Mouse (Mus musculus) retina, postnatal 1 day (tissue): ENCODE results near the gene Spsb1.
A peak's percentile ranks its signal among the peaks of the same experiment; 100 is the strongest.

Experiments
- DNase-seq: peaks from one replicate; pipeline ENCODE4 v3.0.0-alpha.2; 2012

Gene Spsb1

DNA sequence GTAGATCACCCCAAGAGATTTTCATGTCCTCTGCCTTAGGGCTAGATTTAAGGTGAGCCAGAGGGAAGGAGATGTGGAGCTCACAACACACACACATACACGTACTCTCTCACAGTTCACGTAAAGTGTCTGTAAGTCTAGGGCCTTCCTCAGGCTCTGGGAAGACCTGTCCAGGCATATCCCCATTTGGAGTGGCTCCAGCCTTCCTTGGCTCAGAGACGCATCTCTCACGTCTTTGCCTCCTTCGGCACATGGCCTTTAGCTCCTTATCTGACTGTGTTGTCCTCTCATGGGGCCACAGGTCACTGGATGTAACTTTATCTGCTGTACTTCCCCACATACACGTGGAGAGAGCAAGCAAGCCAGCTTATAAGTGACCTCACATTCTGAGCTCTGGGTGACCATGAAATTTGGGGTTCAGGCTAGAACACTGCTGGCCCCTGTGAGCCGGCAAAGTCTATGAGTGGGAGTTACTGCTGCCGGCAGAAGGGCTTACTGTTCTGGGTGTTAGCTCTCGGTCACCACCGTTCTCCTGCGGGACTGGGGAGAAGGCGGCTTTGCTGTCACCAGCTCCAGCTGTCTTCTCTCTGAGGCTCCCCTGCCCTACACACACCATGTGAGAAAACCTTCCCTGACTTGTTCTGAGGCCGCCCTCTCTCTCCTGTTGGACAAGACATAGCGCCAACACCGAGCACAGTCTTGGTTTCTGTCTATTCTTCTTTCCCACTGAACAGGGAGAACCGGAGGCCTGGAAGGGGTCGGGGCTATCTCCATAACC, 72.5 kb downstream of the Spsb1 start:
- DNase-seq: no peak

DNA sequence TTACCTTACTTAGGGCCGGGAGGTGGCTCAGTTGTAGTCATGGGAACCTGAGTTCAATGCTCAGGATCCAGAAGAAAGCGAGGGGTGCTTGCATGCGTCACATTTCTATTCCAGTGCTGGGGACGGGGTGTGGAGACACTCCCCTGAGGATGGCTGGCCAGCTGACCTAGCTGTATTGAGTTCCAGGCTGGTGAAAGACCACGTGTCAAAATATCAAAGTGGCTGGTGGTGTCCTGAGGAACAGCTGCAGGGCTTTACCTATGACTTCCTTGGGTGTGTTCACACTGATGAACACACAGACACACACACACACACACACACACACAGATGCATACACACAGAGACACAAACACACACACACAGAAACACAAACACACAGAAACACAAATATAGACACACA, 73.9 kb downstream of the Spsb1 start:
- no peak for DNase-seq

DNA sequence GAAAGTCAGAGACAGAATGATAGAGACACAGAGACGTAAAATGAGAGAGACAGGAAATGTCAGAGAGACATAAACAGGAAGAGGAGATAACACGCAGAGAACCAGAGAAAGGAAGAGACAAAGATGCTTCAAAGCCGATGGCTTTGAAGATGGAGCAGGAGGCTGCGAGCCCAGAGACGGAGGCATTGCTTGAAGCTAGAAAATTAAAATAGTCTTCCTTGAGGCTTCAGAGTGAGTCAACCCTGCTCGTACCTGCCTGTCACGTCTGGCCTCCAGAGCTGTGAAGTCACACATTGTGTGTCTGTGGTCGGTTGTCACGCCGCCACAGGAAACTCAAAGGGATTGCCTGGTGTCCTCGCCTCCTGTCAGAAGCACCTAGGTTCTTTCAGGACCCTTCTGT, 74.9 kb downstream of the Spsb1 start:
- DNase-seq: no peak

DNA sequence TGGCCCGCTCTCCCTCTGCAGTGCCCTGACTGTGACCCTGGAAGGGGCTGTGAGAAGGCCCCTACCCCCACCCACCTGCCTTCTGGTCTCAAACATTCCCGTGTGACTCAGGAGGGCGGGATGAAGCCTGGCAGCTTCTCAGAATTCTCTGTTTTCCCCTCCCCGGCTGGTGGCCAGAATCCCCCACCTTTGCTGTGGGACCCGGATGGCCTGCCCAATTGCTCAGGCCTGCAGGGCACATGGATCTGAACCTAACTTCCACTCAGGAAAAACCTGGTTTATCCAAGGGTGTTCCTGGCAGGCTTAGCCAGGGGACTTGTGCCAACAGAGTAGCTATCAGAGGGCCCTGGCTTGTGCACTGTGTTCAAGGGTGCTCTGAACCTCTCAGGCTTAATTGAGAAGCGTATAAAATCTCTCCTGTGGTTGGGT, 76.8 kb downstream of the Spsb1 start:
- no peak for DNase-seq

DNA sequence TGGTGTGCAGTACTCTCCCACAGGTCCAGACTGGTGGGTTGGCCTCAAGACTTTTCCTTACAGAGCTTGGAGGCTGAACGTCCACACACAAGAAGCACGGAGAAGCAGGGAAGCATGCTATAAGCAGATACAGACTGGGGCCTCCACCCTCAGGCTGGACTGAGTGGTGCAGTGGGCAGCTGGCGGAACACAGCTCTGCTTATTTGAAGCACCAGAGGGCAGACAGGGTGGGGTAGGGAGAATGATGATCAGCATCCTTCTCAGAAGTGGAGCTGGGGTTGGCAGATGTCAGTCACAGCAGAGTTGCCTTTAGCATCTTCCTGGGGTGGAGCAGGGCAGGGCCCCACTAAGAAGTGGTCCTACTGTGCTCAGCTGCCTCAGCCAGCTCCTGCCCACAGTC, 77.6 kb downstream of the Spsb1 start:
- peak; percentile 70 for DNase-seq

DNA sequence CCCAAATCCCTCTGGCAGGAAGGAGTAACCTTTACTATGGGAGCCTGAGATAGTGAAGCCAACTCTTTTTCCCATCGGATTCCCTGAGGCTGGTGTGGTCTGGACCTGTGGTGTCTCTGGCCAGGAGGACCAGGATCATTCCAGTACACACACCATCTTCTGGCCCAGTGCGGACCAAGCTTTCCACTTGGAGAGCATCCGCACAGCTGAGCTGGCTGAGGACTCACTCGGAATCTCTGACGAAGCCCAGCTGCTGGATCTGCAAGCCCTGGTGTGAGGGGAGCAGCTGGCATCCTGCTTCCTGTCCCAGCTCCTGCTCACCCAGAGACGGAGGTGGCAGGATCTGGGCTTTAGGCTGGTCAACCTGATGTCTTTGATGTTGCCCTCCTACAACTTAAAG, 78.1 kb downstream of the Spsb1 start:
- peak; percentile 40 for DNase-seq

DNA sequence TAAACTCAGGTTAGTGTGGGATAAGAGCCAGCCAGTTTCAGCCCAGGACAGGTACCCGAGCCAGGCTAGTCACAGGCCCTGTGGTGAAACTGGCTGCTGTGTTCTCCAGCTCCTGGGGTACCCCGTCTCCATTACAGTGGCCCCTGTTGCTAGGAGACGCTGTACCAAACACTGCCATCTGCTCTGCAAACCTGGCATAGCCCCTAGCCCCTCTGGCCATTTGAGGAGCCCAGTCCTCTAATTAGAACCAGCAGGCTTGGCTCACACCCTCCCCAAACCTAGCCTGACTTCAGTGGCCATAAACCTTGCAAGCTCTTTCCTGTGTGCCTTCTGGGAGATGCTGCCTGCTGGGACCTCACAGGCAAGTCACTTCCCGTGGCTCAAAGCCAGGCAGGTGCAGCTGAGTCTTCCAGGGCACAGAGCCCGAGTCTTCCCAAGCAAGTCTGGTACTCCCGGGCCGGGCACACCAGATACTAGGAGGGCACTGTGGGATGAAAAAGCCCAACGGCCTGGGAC, 78.8 kb downstream of the Spsb1 start:
- DNase-seq: peak; percentile 76

DNA sequence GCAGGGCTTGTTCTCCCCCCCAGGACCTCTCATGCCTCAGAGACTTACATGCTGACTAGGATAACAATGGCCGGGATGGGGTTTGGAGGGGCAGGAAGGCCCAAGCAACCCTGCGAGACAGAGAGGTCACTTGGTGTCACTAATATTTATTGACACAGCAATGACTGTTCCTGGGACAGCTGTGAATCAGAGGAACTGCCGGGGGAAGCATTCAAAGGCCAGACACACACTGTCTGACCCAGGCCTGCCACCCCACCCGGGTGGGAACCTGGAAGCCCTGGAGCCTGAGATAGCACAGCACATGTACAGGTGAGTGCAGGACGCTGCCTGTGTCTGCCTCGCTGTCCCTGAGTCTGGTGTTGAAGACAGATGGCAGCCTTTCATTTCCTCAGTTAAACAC, 79.5 kb downstream of the Spsb1 start:
- DNase-seq: peak; percentile 48

DNA sequence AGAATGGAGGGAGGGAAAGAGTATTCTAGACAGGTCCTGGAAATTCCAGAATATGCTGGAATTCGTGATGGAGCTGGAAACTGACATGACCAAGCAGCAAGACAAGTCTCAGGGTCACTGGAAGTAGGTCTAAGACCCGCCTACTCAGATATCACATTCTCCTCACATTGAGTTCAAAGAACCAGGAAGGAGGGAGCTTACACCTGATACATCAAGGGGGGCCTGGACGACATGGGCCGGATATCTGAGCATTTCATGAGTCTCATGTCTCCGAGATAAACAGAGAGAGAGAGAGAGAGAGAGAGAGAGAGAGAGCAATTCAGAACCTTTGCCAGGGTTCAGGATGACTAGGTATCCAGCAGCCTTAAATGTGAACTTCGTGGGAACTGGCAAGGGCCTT, 82.6 kb downstream of the Spsb1 start:
- DNase-seq: no peak

DNA sequence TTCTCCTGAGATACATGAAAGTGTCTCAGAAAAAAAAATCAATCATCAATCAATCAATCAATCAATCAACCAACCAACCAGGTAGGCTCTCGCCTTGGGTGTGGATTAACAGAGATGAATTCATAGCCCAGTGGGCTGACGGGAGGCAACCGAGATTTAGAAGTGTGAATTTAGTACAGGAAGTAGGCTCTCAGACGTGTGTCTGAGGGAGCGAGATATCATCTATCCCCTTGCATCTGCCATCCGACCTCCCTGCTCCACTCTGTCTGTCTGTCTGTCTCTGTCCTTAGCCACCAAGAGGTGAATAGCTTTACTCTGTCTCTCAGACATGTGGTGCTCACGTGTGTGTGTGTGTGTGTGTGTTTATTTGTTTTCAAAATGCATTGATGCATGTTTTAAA, 83.3 kb downstream of the Spsb1 start:
- DNase-seq: no peak

DNA sequence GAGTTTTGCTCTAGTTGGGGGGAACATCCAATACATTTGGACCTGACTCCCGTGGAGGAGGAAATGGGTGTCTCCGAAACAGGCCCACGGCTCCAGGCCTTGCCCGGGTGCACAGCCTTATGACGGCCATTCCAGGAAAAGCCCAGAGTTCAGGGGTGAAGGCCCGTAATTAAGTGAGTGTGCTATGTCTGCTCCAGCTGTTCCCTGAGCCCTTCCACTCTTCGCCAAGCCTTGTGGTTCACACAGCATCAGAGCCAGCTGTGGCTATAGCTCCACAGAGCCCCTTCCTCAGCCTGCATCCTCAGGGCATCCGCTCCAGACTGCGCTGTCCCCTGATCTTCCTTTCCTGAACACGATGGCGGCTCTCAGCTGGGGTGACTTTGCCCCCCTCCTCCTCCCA, 83.8 kb downstream of the Spsb1 start:
- DNase-seq: peak; percentile 43

DNA sequence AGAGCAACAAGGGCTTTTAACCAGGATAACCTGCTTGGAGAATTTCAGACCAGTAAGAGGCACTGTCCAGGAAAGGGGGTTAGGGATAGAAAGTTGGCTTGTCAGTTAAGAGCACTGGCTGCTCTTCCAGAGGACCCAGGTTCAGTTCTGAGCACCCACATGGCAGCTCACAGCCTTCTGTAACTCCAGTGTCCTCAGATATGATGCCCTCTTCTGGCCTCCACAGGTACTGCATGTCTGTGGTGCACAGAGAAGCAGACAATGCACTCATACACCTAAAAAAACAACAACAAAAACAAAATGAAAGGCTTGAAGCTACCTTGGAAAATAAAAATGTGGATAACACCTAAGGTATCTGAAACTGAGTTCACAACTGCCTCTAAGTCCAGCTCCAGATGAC, 84.4 kb downstream of the Spsb1 start:
- DNase-seq: no peak

DNA sequence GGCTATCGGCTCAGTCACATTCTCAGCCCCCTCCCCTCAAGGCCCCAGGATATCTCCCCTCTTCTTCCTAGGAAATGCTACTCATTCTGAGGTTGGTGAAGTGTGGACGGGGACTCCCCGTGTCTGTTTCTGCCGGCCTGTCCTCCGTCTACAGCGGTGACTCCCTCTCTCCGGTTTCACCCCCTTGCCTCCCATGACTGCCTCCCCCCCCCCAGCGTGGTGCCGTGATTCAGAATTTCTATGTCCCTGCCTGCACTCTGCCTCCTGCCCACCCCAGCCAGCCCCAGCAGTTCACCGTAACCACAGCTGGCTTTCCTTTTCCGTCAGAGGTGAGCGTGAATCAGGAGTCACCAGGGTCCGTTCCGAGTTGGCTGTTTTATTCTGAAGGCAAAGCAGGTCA, 86.1 kb downstream of the Spsb1 start:
- no peak for DNase-seq

DNA sequence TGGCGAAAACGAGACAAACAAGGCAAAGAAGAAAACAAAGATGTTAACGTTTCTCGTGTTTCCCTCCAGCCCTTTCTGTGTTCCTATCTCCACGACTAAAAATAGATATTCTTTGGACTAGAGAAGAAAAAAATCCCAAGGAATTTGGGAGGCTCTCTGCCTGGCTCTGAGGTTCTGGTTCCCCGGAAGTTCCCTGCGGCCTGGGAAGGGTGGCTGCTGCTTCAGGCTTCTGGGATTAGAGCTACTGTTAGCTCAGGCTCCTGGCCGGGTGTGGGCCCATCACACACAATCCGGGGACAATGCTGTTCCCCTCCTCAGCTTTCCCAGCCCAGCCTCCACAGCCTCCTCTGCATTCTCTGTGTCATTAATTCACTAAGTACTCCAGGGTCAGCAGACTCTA, 86.8 kb downstream of the Spsb1 start:
- DNase-seq: no peak

DNA sequence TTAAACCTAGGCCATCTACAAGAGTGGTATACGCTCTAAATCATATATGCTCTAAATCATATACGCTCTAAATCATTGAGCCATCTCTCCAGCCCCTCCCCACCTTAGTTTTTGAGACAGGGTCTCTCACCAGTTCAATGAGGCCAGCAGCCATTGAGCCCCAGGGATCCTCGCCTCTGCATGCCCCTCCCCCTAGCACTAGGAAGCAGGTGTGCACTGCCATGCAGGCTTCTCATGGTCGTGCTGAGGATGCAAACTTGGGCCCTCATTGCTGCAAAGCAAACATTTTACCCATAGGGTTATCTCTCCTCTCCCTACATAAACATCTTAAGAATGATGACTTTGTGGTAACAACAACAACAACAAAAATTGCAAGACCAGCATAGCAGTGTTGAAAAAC, 87.5 kb downstream of the Spsb1 start:
- no peak for DNase-seq

DNA sequence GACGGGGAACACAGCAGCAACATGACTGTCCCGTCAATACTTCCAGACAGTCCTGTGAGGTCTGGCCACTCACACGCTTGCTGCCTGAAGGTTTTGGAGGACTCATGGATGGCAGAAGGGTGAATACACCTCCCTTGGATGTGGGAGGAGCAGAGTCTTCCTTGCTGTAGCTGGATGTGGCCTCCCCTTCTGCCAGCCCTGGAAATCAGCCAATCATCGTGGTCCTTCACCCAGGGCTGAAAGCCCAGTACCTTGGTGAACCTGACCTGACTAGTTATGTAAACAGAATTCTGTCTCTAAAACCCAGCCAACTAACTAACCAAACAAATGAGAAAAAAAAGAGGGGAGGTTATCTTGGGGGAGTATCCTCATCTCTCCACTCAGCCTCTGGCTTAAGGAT, 90.4 kb downstream of the Spsb1 start:
- no peak for DNase-seq

DNA sequence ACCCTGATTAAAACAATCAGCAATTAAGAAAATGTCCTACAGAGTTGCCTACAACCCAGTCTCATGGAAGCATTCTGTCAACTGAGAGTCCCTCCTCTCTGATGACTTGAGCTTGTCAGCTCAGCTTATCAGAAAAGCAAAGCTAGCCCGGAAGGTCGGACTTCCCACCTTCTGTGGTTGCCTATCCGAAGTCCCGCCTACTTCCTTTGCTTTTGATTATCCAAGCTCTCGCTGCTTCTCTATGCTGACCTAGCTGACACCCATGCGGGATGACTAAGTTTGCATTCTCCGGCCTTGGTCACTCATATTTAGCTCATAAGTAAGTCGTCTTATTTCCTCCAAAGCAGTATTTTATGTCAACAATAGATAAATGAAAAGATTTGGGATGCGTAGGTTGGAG, 91.3 kb downstream of the Spsb1 start:
- no peak for DNase-seq

DNA sequence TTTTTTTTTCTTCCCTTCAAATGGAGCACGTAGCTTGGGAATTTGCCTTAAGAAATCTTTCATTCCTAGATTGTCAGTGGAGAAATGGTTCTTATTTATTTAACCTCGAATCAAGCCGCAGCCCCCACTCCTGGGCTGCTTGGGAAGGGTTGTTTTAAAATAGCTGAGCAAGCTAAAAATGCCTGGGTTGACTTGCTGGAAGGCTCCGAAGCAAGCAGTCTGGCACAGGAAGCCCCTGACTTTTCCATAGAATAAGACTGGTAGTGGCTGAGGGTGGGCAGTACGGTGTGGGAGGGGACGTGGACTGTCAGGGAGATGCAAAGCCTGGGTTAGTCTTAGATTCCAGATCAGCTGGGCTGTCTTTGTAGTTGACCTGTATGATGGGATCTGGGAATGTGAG, 94.5 kb downstream of the Spsb1 start:
- no peak for DNase-seq

DNA sequence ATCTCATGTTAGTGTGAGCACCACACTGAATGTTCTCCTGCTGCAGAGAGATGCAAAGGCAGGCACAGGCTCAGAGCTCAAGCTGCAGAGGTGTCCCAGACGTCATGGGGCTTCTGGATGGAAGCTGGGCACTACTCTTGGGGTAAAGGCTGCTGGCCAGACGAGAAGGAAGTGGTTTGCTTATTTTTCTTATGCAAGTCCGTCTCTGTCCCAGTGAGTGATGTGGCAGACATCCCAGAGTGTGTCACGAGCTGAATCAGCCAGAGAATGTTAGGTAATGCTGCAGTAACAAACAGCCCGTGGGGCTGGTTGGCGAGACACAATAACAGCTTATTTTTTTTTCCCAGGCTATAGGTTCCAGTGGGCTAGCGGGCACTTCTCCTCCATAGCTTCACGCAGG, 96.3 kb downstream of the Spsb1 start:
- no peak for DNase-seq

DNA sequence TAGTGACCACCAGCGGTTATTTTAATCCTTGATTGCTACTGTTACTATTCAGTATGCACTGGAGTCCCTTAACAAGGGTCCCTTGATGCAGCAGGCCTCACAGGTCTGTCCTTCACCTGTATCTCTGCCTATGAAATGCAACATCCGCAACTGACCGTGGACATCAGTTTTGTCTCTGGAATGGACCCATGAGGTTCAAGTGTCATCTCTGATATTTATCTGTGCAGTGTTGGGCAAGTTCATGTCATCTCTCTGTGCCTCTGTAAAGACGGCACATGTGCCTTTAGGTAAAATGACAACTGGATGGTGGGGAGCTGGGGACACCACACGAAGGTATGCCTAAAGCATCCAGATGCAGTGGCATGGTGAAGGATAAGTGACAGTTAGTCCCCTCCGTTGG, 96.7 kb downstream of the Spsb1 start:
- no peak for DNase-seq

DNA sequence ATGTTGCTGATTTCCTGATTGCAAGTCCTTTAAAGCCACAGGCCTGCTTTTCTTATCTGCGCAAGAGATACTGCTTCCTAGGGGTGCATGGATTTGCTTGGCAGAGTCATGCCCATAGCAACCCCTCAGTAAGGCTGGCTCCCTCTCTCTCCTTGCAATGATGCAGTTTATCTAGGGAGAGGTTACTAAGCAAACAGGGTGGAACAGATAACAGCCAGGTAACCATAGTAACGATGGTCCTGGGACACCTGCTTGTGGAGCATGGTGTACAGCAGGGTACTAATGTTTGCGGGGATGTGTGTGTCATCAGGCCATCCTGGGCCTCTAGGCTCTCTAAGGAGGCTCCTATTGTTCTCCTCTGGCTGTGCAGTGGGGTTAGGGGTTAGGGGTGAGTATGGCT, 97.2 kb downstream of the Spsb1 start:
- DNase-seq: no peak

DNA sequence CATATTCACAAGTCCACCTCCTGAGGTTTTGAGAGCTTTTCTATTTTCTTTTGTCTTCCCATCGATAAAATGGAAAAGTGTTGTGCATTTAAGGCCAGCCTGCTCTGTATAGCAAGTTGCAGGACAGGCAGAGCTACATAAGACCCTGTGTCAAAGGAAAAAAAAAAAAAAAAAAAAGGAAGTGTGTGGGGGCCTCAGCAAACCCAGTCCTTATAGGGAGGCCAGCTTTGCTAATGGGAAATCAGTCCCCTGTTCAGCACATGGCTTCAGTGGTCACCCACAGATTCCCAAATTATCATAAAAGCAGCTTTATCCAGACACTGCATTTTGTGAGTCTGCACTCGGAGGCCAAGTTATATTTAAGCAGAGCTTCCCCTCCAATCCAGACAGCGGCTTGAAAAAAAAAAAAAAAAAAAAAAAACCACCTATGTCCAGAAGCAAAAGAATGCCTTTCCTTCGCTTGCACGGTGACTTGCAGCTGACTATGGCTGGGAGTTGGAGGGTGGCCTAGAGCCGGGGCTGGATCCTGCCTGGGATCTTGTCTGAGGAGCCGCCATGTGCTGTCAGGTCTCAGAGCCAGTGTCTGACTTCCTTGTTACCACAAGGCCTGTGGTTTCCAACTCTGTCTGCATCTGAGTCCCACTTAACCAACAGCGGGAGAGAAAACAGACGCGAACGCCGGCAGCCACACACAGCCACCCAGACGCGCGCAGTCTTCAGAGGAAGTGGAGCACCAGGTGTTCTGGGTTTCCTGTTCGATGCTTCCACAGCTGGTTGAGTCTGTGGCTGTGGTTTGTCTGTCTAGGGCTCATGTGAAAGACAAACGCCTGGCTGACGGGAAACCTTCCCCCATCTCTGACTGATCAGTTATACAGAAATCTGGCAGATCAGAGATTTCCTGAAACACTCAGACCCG, 98.7 kb downstream of the Spsb1 start:
- no peak for DNase-seq

DNA sequence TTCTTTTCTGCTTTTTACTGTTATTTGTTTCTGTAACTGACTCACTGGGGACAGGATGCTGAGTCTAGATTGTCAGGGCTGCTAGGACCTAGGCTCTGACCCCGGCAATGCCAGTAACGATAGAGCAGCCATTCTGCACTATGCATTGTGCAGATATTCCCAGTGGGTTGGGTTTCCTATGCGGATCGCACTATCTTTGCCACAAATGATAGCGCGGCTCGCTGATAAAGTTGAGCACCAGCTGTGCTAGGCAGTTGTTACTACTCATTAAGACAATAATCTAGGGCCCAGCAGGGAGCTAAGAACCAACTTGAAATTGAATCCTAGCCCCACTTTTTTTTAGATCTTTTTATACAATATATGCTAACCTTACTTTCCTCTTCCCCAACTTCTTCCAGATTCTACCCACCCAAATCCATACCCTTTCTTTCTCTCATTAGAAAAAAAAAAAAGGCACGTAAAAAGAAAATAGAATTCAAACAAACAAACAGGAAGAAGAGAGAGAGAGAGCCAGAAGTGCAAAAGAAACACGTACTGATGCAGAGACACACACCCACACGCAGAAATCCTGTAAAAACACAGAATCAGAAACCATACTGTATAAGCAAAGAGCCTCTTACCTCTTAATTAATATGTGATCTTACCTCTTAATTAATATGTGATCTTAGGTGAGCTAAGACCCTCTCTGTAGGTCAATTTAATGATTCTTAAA, 99.5 kb downstream of the Spsb1 start:
- DNase-seq: no peak
